Mouse (Mus musculus): ENCODE measurements at regions not wholly inside any gene's neighbourhood (a gene's known extent, or its start where the extent isn't known, plus 50 kb on each side); places are given as distances from the start of the nearest gene placed in this dataset.

GRCm38 (mm10) chr5:141138771-141139360 is 102.4 kb upstream of the Sdk1 start:
- TF ChIP-seq CTCF (IDR thresholded peaks at IDR 0.05; ENCODE audit: low read depth) (no peak), EP300 (IDR thresholded peaks at IDR 0.05; ENCODE audit: low read depth) (no peak)
